Mouse (Mus musculus): ENCODE measurements around the gene Kif6.
A peak's percentile ranks its signal among the peaks of the same experiment; 100 is the strongest.

Gene Kif6

DNA sequence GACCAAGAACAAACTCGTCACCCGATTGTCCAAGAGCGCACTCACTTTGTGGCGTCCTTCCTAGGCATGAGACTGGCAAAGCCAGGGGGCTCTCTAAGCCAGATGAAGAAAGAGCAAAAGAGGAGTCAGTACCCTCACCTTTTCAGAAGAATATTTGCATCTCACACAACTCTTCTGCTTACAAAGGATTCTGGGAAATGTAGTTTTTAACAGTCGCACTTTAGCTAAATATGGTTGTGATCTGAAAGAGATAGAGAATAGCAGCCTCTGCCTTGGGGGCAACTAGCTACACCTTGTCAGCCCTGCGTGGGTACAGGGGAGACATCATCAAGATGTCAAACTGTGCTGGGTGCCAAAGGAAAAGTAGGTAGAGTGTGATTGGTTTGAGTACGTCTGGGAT, 287.7 kb downstream of the Kif6 start:
- DNase-seq (ENCODE audit: low read depth) = no peak

DNA sequence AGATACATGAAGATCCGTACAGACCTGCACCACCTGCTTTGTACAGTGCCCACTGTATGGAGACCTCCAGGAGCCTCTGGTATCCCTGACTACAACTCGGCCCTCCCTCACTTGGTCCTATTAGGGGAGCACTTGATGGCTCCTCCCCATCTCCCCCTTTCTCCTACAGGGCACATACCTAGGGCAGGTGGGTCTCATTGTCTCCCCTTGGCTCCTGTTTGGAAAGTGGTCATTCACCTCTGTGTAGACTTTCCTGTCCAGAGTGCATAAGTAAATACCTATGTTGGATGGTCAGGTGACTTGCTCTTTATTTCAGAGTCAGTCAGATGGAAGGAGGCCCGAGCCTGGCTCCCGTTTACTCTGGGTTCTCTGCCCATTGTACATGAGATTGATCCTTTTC, 308.5 kb downstream of the Kif6 start:
- DNase-seq (ENCODE audit: low read depth) = no peak

GRCm38 (mm10) chr17:49927611-49928010, 312.7 kb downstream of the Kif6 start:
- no peak for DNase-seq (ENCODE audit: low read depth)

- no peak for DNase-seq (ENCODE audit: low read depth)
Measured at GRCm38 (mm10) chr17:49933806-49934205, 318.9 kb downstream of the Kif6 start.

DNA sequence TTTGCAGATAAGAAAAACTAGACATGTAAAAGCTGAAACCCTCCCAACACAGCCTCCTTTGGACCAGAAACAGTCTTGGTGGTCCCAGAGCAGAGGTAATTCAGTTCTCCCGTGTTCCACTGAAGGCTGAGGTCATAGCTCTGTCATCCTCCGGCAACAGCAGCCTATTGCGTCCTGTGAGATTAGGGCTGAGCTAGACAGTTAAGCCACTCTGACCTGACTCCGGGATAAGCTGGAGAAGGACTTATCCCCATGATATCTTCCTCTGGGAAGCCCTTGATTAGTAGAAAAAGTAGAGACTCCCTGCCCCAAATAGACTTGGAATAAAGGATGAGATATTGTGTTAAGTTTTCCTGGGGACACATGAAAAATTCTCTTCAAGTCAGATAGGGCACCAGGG, 319.6 kb downstream of the Kif6 start:
- no peak for DNase-seq (ENCODE audit: low read depth)

DNA sequence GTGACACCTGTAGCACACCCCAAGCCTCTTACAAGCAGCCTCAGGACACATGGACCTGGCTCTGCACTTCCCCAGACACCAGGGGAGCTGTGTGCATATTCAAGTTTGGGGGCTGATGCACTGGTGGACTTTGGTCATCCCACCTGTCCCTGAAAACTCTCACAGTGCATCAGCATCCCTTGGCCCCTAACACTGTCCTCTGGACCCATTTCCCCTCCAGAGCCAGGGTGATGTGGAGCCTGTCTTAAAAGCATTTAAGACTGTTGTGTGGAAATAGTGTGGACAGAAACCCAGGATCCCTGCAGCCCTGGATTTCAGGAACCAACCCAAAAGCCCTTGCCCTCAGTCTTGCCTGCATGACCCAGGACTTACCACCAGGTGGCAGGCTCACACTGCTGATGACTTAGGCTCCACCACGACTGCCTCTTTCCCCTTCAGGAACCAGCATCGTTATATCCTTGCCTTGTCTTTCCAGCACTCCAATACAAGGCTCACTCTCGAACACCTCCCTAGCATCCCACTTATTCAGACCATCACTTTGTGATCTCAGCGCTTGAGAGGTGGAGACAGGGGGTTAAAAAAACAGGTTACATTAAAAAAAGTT, 320.8 kb downstream of the Kif6 start:
- peak; percentile 15 for DNase-seq (ENCODE audit: low read depth)

GRCm38 (mm10) chr17:49936214-49936613, 321.3 kb downstream of the Kif6 start:
- no peak for DNase-seq (ENCODE audit: low read depth)

- no peak for DNase-seq (ENCODE audit: low read depth)
Measured at GRCm38 (mm10) chr17:49939146-49939545, 324.2 kb downstream of the Kif6 start.

DNA sequence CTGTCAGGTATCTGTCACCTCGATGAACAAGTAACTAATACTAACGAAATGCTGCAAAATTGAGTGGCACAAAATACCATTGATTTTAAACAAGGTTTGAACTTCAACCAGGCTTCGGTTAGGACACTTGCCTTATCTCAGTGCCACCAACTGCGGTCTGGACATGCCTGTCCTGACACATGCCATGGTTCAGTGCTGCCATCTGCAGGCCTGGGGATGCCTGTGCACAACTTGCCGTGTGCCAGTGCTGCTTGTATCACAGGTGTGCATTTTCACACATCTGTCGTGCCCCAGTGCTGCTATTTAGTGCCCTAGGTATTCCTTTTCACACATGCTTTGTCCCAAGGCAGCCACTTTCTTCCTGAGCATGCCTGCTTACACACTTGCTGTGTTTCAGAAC, 327.7 kb downstream of the Kif6 start:
- DNase-seq (ENCODE audit: low read depth) = no peak

DNA sequence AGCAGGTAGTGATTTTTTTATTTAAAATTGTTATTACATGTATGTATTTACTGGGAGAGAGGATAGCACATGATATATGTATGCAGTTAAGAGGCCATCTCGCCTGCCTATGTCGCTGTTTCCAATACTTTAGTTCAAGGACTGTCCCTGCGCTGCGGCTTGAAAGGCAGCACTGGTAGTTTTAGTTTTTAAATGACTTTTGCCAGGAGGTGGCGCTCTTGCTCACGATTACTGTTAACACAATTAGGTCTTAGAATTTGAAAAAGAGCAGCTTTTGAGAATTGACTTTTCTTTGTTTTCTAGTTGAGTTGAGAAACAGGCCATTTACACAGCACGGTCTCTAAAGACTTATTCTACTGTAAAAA, 336.5 kb downstream of the Kif6 start:
- peak; percentile 22 for DNase-seq (ENCODE audit: low read depth)

DNA sequence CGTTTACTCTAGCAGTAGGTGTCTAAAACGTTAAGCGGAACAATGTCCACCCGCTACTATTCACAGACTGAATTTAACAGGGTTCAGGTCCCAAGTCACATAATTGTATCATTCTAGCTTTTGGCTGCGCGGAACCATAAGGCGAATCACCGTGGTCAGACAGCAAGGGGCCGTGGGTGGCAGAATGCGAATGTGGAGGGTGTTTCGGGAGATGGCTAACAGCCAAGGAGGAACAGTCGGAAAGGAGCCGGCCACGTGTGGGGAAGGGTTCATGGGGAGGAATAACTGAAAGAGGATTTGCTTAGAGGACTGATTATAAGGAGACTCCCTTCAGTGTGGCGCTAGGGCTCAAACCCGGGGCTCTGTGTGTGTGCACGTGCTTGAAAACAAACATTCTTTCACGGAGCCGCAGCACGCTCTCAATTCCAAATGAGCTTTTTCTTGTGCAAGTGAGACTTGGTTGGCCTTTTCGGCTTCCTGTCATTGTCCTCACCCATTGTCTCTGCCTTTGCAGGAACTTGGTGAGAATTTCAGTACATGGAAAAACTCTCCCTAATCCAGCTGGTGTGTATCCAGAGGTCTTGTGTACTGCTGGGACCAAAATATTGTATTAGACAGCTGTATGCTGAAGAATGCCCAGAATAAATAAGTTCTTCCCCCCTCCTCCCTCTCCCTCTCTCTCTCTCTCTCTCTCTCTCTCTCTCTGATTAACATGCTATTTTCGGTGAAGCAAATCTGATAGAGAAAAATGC, 337.1 kb downstream of the Kif6 start:
- DNase-seq (ENCODE audit: low read depth) = no peak

DNA sequence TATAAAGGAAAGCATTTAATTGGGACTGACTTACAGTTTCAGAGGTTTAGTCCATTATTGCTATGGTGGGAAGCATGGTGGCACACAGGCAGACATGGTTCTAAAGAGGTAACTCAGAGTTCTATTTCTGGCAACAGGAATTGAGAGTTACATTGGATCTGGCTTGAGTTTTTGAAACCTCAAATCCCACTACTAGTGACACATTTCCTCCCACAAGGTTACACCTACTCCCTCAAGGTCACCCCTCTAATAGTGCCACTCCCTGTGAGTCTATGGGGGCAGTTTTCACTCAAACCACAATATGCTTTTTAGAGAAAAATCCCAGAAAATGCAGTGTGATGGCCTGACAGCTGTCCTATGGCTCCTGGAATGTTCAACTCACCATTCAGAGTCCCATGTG, 344.1 kb downstream of the Kif6 start:
- no peak for DNase-seq (ENCODE audit: low read depth)
